Mouse (Mus musculus) monocyte, adult 59 days (primary cell): Measurements from ENCODE around the gene Hacd3. TPM values are rescaled to one million over a fixed set of nuclear protein-coding genes. Genes with fewer than 3 reads are reported as not detected.

Source experiments
- total RNA-seq, 2 experiments: library from RNA; stranded (reverse); gene quantifications; one replicate each; pipeline ENCODE4 v1.2.4; 2023

Gene Hacd3
- 10 to 100 TPM; 20.3 to 21.0 TPM for total RNA-seq

DNA sequence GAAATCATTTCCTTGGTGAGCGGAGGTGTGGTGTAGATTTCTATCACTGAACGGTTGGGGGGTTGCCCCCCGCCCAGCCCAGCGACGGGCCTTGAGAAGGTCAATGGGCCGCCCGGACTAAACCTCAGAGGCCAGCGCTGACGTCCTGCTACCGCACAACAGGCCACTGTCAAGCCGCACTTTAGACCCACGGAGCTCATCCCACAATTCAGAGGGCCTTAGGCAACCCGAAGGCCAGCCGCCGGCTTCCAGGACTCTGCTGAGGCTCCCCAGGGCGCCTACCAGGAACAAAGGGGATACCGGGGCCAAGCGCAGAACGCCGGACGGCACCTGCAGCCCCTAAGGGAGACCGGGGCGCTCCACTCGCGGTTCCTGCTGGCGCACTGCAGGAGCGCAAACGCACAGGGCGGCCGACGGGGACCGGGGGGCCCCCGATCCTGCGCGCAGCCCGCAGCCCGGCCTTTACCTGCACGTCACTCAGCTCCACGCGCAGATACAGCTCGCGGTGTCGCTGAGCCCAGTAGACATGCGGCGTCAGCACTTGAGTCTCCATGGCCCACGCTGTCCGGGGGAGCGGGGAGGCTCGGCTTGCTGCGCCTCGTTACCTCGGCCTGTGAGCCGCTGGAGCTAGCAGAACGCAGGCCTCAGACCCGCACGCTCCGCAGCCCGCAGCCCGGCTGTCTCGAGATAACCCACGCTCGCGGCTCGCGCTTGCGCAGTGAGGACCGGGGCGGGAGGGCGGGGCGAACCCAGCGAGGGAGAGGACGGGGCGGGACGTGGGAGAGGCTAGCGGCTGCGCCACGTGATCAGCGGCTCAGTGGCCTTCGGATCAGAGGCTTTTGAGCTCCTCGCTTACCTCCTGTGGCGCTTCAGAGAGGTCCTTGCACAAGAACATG lies at the start of gene Hacd3:
Gene Hacd3, minus strand, starts transcription at position 703 of the 896 bp plus-strand sequence.

DNA sequence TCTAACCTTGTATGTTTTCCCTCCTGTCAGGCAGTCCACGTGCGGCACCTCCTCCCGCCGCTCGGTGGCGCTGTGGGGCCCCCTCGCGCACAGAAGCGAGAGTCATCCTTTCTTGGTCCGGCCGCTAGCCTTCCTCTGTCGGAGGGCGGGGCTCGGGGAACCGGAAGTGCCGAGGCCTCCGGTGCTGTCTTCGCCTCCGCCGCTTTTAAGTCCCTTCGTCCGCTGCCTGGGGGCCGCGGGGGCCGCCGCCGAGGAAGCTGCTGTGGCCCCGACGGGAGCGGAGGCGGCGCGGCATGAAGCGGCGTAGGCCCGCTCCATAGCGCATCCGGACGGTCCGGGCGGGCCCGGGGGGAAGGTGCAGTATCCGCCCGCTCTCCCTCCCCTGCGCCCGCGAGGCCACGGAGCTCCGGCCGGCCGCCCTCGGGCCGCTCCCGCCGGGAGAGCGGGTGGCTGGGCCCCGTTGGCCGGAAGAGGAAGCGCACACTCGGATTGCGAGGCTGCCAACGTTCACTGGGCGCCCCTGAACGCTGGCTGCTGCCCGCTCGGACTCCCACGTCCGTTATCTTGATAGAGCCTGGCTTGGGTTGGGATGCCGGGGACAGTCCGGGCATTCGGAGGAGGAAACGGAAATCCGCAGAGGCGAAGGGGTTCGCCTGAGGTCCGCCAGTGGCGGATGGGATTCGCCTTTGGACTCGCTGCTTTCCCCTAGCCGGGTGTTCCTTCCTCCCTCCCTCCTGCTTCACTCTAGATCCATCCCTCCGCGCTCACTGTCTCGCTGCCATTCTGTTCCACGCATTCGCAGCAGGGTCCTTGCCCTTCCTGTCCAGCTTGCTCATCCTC lies 11.0 kb upstream of the Hacd3 start, which contains the start of gene Dpp8:
Gene Dpp8, plus strand, starts transcription at position 146 of the 840 bp plus-strand sequence.

DNA sequence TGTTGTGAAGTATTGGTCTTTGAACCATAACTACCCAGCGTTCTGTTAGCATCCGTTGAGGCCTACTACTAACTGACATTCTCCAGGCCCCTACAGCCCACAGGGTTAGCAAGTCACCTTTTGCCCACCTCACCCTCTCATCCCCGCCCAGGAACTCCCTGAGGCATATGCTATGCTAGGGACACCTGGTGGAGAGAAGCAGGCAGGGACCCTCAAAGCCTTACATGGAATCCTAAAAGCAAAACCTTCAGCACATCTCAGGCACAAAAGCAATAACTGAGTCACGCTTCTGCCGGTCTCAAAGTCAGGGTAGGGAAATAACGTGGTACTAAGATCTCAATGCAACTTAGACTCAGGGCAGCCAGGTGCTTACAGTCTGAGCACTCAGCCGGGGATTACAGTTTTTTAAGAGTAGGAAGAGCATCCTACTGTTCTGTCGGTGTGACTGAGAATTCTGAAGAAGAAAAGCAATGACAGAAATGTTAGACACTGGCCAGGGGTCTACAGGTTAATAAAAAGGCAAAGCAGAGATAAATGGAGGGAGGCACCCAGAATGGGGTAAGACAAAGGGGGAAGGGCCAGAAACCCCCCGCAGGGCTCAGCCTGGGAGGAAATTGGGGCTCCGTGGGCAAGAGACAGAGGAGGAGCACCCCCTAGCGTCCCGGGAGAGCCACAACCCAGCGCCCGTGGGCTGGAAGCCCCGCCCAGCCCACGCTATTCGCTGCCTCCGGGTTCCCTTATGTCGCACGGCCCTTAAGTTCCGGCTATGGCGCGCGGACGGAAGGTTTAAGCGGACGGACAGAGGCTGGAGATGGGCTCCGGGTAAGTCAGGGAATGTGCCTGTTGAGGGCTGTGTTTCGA lies 61.1 kb downstream of the Hacd3 start, which contains the start of gene Ints14:
Gene Ints14, plus strand, starts transcription at position 789 of the 861 bp plus-strand sequence.

DNA sequence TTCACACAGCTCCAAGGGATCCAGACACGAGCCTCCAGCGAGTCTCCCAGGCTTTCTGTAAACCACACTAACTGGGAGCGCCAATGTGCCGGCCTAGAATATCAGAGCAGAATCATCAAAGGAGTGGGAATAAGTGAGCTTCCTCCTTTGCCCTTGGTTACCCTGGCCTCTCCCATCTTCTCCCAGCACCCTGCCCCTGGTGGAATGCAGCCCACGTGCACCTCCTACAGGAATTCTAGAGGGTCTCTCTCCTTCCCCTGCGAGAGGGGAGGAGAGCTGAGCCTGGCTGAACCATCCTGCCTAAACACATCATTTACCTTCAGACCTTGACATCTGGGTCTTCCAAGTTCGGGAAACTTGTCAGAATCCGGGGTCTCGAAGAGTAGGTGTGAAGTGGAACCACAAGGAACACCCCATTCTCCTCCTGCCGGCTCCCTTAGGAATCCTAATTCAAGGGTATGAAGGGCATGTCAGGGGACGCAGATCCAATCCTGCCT lies 70.3 kb downstream of the Hacd3 start, which contains the start of gene Slc24a1:
Gene Slc24a1, minus strand, starts transcription at position 447 of the 497 bp plus-strand sequence.

Other genes starting within 250 kb of the Hacd3 start
- gene Dennd4a, start 210.4 kb downstream of the Hacd3 start, total RNA-seq: 100 to 1,000 TPM; 212 to 226 TPM
- not detected for gene Slc24a1, start 70.1 kb downstream of the Hacd3 start, total RNA-seq
- gene Ints14, start 60.8 kb downstream of the Hacd3 start, total RNA-seq: 10 to 100 TPM; 26.5 to 28.0 TPM
- gene Dpp8, start 10.7 kb upstream of the Hacd3 start, total RNA-seq: 10 to 100 TPM; 94.5 to 98.9 TPM
- not detected for gene Igdcc4, start 79.8 kb upstream of the Hacd3 start, total RNA-seq
- gene Igdcc3, start 119.5 kb upstream of the Hacd3 start, total RNA-seq: not detected
- gene Parp16, start 173.7 kb upstream of the Hacd3 start, total RNA-seq: 1 to 10 TPM; 1.2 to 2.0 TPM
- gene Cilp, start 243.5 kb upstream of the Hacd3 start, total RNA-seq: not detected